Mouse (Mus musculus): Measurements from ENCODE around the gene Tnrc18.

Tnrc18 gene

DNA sequence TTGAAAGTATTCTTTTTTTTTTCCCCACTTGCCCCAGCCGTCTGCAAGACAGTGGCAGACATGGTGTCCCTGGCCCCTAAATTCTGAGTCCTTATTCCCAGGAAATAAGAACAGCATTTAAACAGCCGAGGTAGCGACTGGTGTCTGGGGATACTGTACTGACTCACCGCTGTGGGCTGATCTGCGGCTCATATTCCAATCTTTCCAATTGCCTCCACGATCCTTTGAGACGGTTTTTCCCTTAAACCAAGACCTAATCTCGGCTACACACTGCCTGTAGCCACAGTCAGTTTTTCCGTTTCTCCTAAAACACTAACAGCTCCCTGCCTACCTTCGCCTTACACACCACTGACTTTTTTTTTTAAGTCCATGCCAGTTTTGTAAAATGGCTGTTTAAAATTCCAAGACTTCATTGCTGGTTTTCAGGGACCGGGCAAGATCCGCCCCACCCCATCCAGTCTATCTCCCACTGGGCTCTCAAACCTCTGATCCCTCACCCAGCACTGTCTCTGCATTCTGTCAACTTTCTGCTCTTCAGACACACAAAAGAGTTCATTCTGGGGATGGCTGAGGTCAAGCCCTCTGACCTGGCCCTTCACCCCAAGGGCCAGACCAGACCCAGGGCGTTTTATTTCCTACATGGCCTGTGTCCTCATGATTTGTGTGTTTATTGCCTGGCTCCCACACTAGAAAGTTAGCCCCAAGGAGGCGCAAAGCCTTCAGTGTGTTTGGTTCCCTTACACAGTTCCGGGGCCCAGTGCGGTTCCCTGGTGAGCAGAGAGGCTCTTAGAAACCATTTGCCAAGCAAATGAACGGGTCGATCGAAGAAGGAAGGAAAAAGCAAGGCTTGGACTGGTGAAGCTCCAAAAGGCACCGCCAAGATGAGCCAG lies 6.5 kb downstream of the Tnrc18 start:
- no peak for DNase-seq (ENCODE audit: low spot score)

DNA sequence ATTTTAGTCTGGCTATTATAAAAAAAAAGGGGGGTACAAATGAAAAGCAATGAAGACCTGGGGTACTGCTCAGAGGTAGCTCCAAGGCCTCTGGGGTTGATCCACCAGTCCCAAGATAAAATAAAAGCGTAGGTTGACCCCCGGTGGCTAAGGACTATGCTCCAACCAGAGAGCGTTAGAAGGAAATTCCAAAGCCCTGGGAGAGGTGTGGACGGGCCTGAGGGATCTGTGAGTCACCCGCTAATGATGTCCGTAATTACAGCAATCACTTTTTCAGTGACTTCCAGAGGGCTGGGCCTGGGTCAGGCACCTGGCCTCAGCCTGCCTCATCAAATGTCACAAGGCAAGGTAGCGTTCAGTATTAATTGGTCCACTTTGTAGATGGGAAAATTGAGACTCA lies 9.8 kb downstream of the Tnrc18 start:
- no peak for DNase-seq (ENCODE audit: low spot score)

DNA sequence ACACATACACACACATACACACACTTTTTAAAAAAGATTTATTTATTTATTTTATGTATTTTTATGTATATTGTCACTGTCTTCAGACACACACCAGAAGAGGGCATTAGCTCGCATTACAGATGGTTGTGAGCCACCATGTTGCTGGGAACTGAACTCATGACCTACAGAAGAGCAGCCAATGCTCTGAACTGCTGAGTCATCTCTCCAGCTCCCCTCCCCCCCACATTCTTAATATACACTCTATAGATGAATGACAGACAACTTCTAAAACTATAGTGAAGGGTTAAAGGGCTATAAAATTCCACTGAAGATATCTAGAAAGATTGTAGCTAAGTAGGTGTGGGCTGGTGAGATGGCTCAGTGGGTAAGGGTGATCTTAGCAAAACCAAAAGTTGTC lies 13.7 kb downstream of the Tnrc18 start:
- DNase-seq (ENCODE audit: low spot score), result no peak

GRCm38 (mm10) chr5:142802884-142803283 lies 14.6 kb downstream of the Tnrc18 start:
- DNase-seq (ENCODE audit: low spot score), result no peak

GRCm38 (mm10) chr5:142801977-142802376 lies 15.5 kb downstream of the Tnrc18 start:
- DNase-seq (ENCODE audit: low spot score), result no peak

DNA sequence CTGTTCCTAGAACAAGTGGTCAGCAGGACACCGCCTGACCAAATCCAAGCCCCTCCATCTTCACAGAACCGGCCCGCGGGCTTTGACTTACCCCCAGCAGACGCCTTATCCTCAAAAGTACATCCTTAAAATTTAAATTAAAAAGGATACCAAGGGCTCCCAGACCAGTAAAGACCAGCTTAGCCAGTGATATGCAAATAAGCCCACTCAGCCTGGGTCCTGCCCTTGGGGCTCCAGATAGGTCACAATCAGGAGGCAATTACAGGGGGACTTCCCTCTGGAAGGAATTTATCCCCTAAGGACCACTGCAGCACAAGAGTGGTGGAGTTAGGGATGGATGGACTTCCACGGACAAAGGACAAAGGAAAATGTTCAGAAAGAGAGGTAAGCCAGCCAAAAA lies 16.8 kb downstream of the Tnrc18 start:
- no peak for DNase-seq (ENCODE audit: low spot score)

- no peak for DNase-seq (ENCODE audit: low spot score)
These were observed 17.3 kb downstream of the Tnrc18 start for GRCm38 (mm10) chr5:142800198-142800597.

DNA sequence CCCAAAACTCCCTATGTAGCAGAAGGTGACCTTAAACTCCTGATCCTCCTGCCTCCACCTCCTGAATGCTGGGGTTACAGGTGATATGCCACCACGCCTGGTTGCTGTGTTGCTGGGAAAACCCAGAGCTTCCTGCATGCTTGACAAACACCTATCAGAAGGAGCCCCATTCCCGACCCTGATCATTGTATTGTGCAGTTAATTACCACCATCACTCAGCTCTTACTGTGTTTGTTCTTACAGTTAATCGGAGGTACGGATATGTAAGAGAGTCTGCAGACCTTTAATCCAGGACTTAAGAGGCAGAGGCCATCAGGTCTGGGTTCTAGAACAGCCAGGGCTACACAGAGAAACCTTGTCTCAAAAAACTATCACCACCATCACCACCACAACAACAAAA lies 18.2 kb downstream of the Tnrc18 start:
- no peak for DNase-seq (ENCODE audit: low spot score)

- DNase-seq (ENCODE audit: low spot score), result no peak
These were observed 19.3 kb downstream of the Tnrc18 start for GRCm38 (mm10) chr5:142798190-142798589.

GRCm38 (mm10) chr5:142797620-142798019 lies 19.8 kb downstream of the Tnrc18 start:
- no peak for DNase-seq (ENCODE audit: low spot score)

DNA sequence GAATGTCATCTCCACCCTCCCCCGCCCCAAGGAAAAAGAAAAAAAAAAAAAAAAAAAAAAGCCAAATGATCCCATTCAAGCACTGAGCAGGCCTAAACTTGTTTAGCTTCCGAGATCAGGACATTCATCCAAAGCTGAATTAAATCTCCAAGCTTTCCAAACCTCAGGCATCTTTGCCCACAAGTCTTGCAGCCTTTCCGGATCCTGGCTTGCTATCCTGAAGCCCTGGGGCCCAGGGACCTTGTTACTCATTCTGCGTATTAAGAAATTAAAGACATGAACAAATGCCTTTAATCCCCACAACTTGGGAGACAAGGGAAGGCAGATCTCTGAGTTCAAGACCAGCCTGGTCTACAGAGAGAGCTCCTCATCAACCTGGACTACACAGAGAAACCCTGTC lies 20.5 kb downstream of the Tnrc18 start:
- DNase-seq (ENCODE audit: low spot score), result no peak

GRCm38 (mm10) chr5:142794582-142794981 lies 22.9 kb downstream of the Tnrc18 start:
- no peak for DNase-seq (ENCODE audit: low spot score)

DNA sequence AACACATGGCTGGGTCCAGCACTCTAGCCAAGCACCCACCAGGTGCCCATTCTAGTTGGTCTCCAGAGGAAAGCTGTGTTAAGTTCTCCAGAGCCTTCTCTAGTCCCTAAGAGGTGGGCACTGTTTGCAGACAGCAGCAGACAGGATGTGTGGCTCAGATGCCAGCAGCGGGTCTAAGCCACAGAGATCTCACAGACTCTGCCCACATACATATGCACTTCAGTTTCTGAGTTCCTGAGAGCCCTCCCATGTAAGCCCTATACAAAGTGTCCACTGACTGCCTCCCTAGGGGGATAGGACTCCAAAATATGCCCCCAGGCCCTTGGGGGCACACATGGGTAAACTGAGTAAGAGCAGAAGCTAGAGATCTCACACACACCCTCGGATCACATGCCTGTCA lies 23.3 kb downstream of the Tnrc18 start:
- no peak for DNase-seq (ENCODE audit: low spot score)

- no peak for DNase-seq (ENCODE audit: low spot score)
These were observed 24.9 kb downstream of the Tnrc18 start for GRCm38 (mm10) chr5:142792594-142792993.

DNA sequence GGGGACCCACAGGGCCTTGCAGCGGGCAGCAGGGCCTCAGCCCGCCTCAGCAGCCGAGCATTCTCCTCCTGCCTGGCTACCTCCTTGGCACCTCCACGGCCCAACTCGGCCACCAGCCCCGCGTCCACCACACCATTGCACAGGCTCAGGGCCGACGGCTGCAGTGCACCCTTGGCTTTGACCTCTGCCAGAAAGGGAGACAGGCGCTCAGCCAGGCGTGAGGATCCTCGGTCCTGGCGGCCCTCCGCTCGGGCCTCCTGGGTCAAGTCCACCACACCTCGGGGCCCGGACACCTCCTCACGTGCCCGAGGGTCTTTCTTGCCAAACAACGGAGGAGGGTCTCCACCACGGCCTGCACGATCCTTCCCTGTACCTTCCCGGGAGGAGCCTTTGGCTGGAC lies 29.2 kb downstream of the Tnrc18 start:
- DNase-seq (ENCODE audit: low spot score), result no peak

- no peak for DNase-seq (ENCODE audit: low spot score)
These were observed 30.1 kb downstream of the Tnrc18 start for GRCm38 (mm10) chr5:142787304-142787905.

DNA sequence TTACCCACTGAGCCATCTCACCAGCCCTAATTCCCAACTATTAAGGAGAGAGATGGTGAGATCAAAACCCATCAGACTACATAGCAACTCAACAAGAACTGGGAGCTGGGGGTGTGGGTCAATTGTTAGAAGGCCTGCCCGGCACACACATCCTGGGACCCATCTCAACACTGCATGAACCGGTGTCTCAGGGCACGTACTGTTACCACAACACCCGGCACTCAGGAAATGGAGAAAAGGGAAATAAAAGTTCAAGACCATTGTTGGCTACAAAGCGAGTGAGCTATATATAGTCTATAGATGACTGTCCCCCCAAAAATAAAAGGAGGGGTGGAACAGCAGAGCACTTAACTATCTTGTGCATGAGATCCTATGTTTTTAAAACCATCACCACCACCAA lies 30.8 kb downstream of the Tnrc18 start:
- DNase-seq (ENCODE audit: low spot score), result no peak

- no peak for DNase-seq (ENCODE audit: low spot score)
These were observed 31.2 kb downstream of the Tnrc18 start for GRCm38 (mm10) chr5:142786215-142786614.

GRCm38 (mm10) chr5:142783142-142783540 lies 34.3 kb downstream of the Tnrc18 start:
- DNase-seq (ENCODE audit: low spot score), result no peak

- DNase-seq (ENCODE audit: low spot score), result no peak
These were observed 34.9 kb downstream of the Tnrc18 start for GRCm38 (mm10) chr5:142782459-142783141.

GRCm38 (mm10) chr5:142780579-142780978 lies 36.9 kb downstream of the Tnrc18 start:
- no peak for DNase-seq (ENCODE audit: low spot score)

GRCm38 (mm10) chr5:142778871-142779270 lies 38.6 kb downstream of the Tnrc18 start:
- no peak for DNase-seq (ENCODE audit: low spot score)

DNA sequence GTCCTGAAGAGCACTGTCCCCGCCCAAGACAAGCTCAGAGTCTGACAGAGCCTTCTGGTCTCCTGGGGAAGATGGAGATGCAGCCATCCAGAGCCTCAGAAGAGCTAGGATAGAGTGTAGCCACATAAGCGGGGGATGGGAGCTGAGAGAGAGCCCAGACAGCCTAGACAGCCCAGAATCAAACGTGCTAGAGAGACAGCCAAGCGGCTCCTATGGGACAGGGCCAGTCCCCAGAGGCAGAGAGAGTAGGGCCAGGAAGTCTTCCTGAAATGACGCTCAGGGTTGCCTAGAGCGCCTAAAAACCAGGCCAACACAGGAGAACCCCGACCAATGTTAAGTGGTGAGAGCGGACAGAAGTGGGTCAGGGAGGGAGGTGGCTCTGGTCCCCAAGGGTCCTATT lies 39.3 kb downstream of the Tnrc18 start:
- DNase-seq (ENCODE audit: low spot score), result no peak
